Mouse (Mus musculus): ENCODE data around the gene Vmn2r80.
"Not testable (repeated sequence)": the region's sequence is repeated elsewhere in the genome, so short reads cannot be mapped to it uniquely, and the experiment has no call there.

The Vmn2r80 gene

GRCm38 (mm10) chr10:79148469-79148868, at the start of gene Vmn2r80:
TSS of gene Vmn2r80 (plus strand) at chr10:79148769.
- ATAC-seq (ENCODE audit: low TSS enrichment), result not testable (repeated sequence)

GRCm38 (mm10) chr10:79106325-79107282, 42.0 kb upstream of the Vmn2r80 start:
- ATAC-seq (ENCODE audit: low TSS enrichment), result no peak

GRCm38 (mm10) chr10:79107531-79107930, 41.0 kb upstream of the Vmn2r80 start:
- no peak for ATAC-seq (ENCODE audit: low TSS enrichment)

GRCm38 (mm10) chr10:79109156-79109555, 39.4 kb upstream of the Vmn2r80 start:
- ATAC-seq (ENCODE audit: low TSS enrichment), result no peak

GRCm38 (mm10) chr10:79110482-79110881, 38.1 kb upstream of the Vmn2r80 start:
- no peak for ATAC-seq (ENCODE audit: low TSS enrichment)

- no peak for ATAC-seq (ENCODE audit: low TSS enrichment)
Measured at GRCm38 (mm10) chr10:79115085-79115484, 33.5 kb upstream of the Vmn2r80 start.

- ATAC-seq (ENCODE audit: low TSS enrichment), result peak; percentile 64
Measured at GRCm38 (mm10) chr10:79116125-79116849, 32.3 kb upstream of the Vmn2r80 start.

- no peak for ATAC-seq (ENCODE audit: low TSS enrichment)
Measured at GRCm38 (mm10) chr10:79151602-79152001, 3.0 kb downstream of the Vmn2r80 start.

GRCm38 (mm10) chr10:79199973-79200372, 51.4 kb downstream of the Vmn2r80 start:
- ATAC-seq (ENCODE audit: low TSS enrichment), result not testable (repeated sequence)

GRCm38 (mm10) chr10:79220432-79220831, 71.9 kb downstream of the Vmn2r80 start:
- no peak for ATAC-seq (ENCODE audit: low TSS enrichment)

- no peak for ATAC-seq (ENCODE audit: low TSS enrichment)
Measured at GRCm38 (mm10) chr10:79221606-79222005, 73.0 kb downstream of the Vmn2r80 start.

- ATAC-seq (ENCODE audit: low TSS enrichment), result no peak
Measured at GRCm38 (mm10) chr10:79222214-79222613, 73.6 kb downstream of the Vmn2r80 start.
